Mouse (Mus musculus): Measurements from ENCODE around the gene Gadd45b. TPM values are rescaled to one million over a fixed set of nuclear protein-coding genes. Genes with fewer than 3 reads are reported as not detected.

Gene Gadd45b
- polyA plus RNA-seq, 1 experiment from 2014 or later, result 21.2 TPM

GRCm38 (mm10) chr10:80897861-80898510 lies 31.9 kb upstream of the Gadd45b start:
- DNase-seq (ENCODE audit: low spot score), result no peak
- H3K27ac ChIP-seq (ENCODE audit: low read depth), result no peak overlapping the region
- no peaks in the 10 kb centered on the region for H3K27me3 ChIP-seq (replicated peaks; ENCODE audit: control insufficient read depth, insufficient read depth, low read length)
- 31% methylated on average over 41 of the region's 41 CpGs for WGBS
- peaks cover 24% of the 10 kb centered on the region for H3K36me3 ChIP-seq (ENCODE audit: control insufficient read depth, insufficient read depth, low read length)
- H3K4me3 ChIP-seq (ENCODE audit: low read depth, low read length), result no peak overlapping the region
- H3K9me3 ChIP-seq (ENCODE audit: control insufficient read depth, low read length), result no peaks in the 10 kb centered on the region
- no peak overlapping the region for H3K9ac ChIP-seq (ENCODE audit: low read length)
- H3K4me1 ChIP-seq (replicated peaks; ENCODE audit: control insufficient read depth, insufficient read depth, low read length), result peaks cover 12% of the 10 kb centered on the region
- H3K4me2 ChIP-seq (ENCODE audit: low read length), result peak overlapping the region; percentile 23; the same call in 1 of the 2 replicates
- no peak for ATAC-seq (replicated peaks; ENCODE audit: low FRiP score, low TSS enrichment, low read depth)

DNA sequence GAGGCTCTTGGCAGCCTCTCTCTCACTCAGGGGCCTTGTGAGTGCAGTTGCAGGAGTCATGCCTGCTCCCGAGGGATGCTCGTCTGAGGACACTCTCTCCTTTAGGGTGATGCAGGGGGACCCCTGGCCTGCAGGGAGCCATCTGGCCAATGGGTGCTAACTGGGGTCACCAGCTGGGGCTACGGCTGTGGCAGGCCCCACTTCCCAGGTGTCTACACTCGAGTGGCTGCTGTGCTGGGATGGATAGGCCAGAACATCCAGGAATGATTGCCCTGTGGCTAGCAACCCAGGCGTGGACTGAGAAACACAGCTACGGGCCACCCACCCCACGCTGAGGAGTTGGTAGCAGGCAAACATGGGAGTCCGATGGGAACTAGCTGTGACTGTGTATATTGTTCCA lies 30.8 kb upstream of the Gadd45b start:
- H3K9ac ChIP-seq (ENCODE audit: low read length), result no peak overlapping the region
- no peak for ATAC-seq (replicated peaks; ENCODE audit: low FRiP score, low TSS enrichment, low read depth)

DNA sequence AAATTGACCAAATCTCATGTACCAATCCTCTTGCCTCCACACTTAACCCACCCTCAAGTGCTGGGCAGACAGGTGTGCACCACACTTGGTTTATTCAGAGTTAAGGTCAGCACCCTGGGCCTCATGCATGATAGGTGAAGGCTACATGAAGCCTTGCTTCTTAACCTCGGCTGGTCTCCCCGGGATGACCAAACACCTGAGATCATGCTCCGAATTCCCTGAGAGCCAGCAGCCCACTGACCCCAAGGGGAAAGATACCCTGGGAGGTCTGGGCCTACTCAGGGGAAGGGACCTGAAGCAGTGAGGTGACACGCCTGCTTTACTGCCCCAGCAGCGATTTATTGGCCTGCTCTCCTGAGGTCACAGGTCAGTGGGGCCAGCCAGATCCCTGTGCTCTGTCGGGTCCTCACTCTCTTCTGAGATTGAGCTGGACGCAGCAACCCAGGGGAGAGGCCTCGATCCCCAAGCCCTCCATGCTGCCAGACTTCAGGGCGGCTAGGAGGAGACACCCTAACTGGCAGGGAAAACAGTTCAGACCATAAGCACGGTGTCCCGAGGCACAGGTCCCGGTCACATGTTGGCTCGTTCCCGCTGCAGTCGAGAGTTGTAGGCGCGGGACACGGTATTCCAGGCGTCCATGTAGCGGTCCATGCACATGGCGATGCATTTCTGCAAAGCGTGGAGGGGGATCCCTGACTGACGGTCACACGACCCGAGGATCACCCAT lies 30.1 kb upstream of the Gadd45b start:
- Histone ChIP-seq H3K9me3 (ENCODE audit: control insufficient read depth, low read length) (no peaks in the 10 kb centered on the region), H3K27ac (ENCODE audit: low read depth) (no peak overlapping the region), H3K4me3 (ENCODE audit: low read depth, low read length) (peak overlapping the region; percentile 86), H3K4me1 (replicated peaks; ENCODE audit: control insufficient read depth, insufficient read depth, low read length) (peaks cover 12% of the 10 kb centered on the region), H3K4me2 (ENCODE audit: low read length) (peak overlapping the region; percentile 94), H3K36me3 (ENCODE audit: control insufficient read depth, insufficient read depth, low read length) (peaks cover 42% of the 10 kb centered on the region), H3K9ac (ENCODE audit: low read length) (peak overlapping the region; percentile 72), H3K27me3 (replicated peaks; ENCODE audit: control insufficient read depth, insufficient read depth, low read length) (no peaks in the 10 kb centered on the region)
- DNase-seq (ENCODE audit: low spot score), result no peak
- no peak for ATAC-seq (replicated peaks; ENCODE audit: low FRiP score, low TSS enrichment, low read depth)
- WGBS, result 10% methylated on average over 25 of the region's 25 CpGs

More for the DNA sequence above, 30.8 kb upstream of the Gadd45b start:
- DNase-seq (ENCODE audit: low spot score), result no peak
- H3K4me1 ChIP-seq (replicated peaks; ENCODE audit: control insufficient read depth, insufficient read depth, low read length), result peaks cover 12% of the 10 kb centered on the region
- WGBS, result 84% methylated on average over 8 of the region's 8 CpGs
- H3K4me3 ChIP-seq (ENCODE audit: low read depth, low read length), result no peak overlapping the region
- H3K4me2 ChIP-seq (ENCODE audit: low read length), result peak overlapping the region; percentile 94; the same call in 1 of the 2 replicates
- no peak overlapping the region for H3K27ac ChIP-seq (ENCODE audit: low read depth)
- no peaks in the 10 kb centered on the region for H3K27me3 ChIP-seq (replicated peaks; ENCODE audit: control insufficient read depth, insufficient read depth, low read length)
- no peaks in the 10 kb centered on the region for H3K9me3 ChIP-seq (ENCODE audit: control insufficient read depth, low read length)
- H3K36me3 ChIP-seq (ENCODE audit: control insufficient read depth, insufficient read depth, low read length), result peaks cover 35% of the 10 kb centered on the region

DNA sequence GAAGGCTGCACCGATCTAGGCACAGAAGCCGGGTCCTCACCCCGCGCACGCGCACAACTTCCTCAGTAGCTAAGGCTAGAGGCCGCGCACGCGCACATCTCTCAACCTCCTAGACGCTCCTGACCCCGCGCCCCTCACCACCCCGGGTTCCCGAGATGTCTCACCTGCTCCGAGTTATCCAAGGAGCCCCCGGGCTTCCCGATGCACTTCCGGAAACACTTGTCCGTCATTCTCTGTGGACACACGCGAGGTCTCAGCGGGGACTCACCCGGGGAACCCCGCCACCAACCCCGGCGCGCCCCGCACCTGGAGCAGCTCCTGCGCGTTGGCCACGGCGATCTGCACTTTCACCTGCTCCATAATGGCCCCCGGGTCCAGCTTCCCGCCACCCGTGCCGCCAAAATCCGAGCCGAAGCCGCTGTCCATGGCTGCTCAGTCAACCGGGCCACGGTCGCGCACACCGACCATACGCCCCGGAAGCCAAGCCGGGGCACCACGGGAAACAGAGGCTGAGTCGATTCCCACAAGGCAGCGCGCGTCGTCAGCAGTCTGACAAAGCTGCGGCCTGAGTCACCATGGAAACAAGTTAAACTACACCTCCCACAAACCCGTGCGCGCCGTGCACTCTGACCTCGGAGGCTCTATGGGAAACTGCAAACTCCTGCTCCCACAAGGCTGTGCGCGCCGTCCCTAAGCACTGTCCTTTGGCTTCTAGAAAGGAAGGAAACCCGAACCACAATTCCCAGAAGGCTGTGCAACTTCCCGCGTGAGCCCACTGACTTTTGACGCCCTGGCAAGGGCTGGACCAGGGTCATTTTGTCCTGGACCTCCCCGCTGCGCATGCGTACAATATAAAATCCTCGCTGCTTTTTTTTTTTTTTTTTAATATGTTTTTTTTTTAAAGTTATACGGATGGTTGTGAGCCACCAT lies 29.3 kb upstream of the Gadd45b start, which contains the start of gene Timm13:
TSS of gene Timm13 (minus strand) at position 652 of the 930 bp plus-strand sequence.
- under 1% methylated on average over 72 of the region's 72 CpGs for WGBS
- peak within 1 kb of the TSS; percentile 72 for H3K9ac ChIP-seq (ENCODE audit: low read length)
- H3K27ac ChIP-seq (ENCODE audit: low read depth), result 0 out of 2 replicates have a peak within 1 kb of the TSS, but pooled peaks have one; percentile 27
- peak within 1 kb of the TSS; percentile 94 for H3K4me2 ChIP-seq (ENCODE audit: low read length)
- peaks cover 50% of the 10 kb centered on the region for H3K36me3 ChIP-seq (ENCODE audit: control insufficient read depth, insufficient read depth, low read length)
- no peaks in the 10 kb centered on the region for H3K27me3 ChIP-seq (replicated peaks; ENCODE audit: control insufficient read depth, insufficient read depth, low read length)
- peak within 1 kb of the TSS; percentile 86 for H3K4me3 ChIP-seq (ENCODE audit: low read depth, low read length)
- no peaks in the 10 kb centered on the region for H3K9me3 ChIP-seq (ENCODE audit: control insufficient read depth, low read length)
- peak; percentile 98 for DNase-seq (ENCODE audit: low spot score)
- peak; percentile 92 for ATAC-seq (replicated peaks; ENCODE audit: low FRiP score, low TSS enrichment, low read depth)
- peaks cover 12% of the 10 kb centered on the region for H3K4me1 ChIP-seq (replicated peaks; ENCODE audit: control insufficient read depth, insufficient read depth, low read length)

- DNase-seq (ENCODE audit: low spot score) (no peak), ATAC-seq (replicated peaks; ENCODE audit: low FRiP score, low TSS enrichment, low read depth) (no peak)
- Histone ChIP-seq H3K4me3 (ENCODE audit: low read depth, low read length) (0 out of 2 replicates have a peak overlapping the region, but pooled peaks have one; percentile 15), H3K27me3 (replicated peaks; ENCODE audit: control insufficient read depth, insufficient read depth, low read length) (no peaks in the 10 kb centered on the region), H3K4me2 (ENCODE audit: low read length) (peak overlapping the region; percentile 43), H3K36me3 (ENCODE audit: control insufficient read depth, insufficient read depth, low read length) (peaks cover 61% of the 10 kb centered on the region), H3K4me1 (replicated peaks; ENCODE audit: control insufficient read depth, insufficient read depth, low read length) (peaks cover 12% of the 10 kb centered on the region), H3K27ac (ENCODE audit: low read depth) (no peak overlapping the region), H3K9me3 (ENCODE audit: control insufficient read depth, low read length) (no peaks in the 10 kb centered on the region), H3K9ac (ENCODE audit: low read length) (peak overlapping the region; percentile 20; the same call in 1 of the 2 replicates)
- WGBS, result 86% methylated on average over 19 of the region's 19 CpGs
Observed at GRCm38 (mm10) chr10:80901409-80902272, 28.2 kb upstream of the Gadd45b start.

DNA sequence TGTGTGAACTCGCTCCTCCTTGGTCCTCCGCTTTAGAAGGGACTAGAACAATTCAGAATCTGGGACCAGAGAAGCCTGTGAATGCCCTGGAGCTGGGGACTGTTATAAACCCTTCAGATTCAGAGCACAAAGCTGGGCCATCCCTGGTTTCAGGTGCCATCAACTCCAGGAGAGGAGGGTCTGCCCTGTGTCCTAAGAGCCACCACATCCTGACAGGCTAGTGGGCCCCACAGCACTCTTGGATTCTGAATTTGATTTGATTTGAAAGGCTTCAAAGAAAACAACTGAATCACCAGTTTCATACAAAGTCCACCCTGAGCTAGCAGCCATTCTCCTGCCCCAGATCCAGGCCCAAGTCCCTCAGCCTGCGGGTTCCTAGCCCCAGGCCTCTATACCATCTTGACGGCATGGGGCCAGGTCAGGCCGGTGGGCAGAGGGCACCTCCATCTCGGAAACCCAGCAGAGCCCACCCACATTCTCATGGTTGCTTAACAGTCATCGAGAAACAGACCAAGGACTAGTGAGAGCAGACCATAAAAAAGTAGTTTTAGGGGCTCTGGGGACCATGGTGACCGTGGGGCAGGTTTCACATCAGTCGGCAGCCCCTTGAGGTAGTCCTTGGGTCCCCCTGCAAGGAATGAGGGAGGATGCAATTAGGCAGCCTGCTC lies 27.5 kb upstream of the Gadd45b start:
- H3K4me2 ChIP-seq (ENCODE audit: low read length), result no peak overlapping the region
- no peaks in the 10 kb centered on the region for H3K27me3 ChIP-seq (replicated peaks; ENCODE audit: control insufficient read depth, insufficient read depth, low read length)
- DNase-seq (ENCODE audit: low spot score) (no peak), ATAC-seq (replicated peaks; ENCODE audit: low FRiP score, low TSS enrichment, low read depth) (no peak)
- H3K4me1 ChIP-seq (replicated peaks; ENCODE audit: control insufficient read depth, insufficient read depth, low read length), result peaks cover 12% of the 10 kb centered on the region
- no peaks in the 10 kb centered on the region for H3K9me3 ChIP-seq (ENCODE audit: control insufficient read depth, low read length)
- 93% methylated on average over 9 of the region's 9 CpGs for WGBS
- H3K36me3 ChIP-seq (ENCODE audit: control insufficient read depth, insufficient read depth, low read length), result peaks cover 65% of the 10 kb centered on the region
- no peak overlapping the region for H3K27ac ChIP-seq (ENCODE audit: low read depth)
- H3K9ac ChIP-seq (ENCODE audit: low read length), result no peak overlapping the region
- no peak overlapping the region for H3K4me3 ChIP-seq (ENCODE audit: low read depth, low read length)

DNA sequence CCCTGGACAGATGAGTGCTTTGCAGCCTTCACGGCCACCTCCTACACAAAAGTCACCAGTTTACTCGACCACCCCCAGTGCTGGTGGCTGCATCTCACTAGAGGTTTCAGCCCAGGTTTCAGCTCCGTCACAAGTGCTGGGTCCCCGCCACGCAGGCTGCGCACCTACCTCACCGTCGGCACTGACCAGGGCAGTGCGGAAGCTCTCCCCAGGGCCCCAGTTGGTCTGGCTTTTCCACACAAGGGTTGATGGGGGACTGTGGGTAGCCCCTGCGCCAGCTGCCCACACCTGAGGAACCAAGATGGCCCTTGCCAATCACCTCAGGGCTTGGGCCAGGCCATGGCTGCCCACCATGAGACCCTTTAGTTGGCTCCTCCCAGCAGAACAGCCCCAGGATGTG lies 26.6 kb upstream of the Gadd45b start:
- H3K27ac ChIP-seq (ENCODE audit: low read depth), result no peak overlapping the region
- no peak overlapping the region for H3K4me3 ChIP-seq (ENCODE audit: low read depth, low read length)
- WGBS, result 92% methylated on average over 10 of the region's 10 CpGs
- no peaks in the 10 kb centered on the region for H3K9me3 ChIP-seq (ENCODE audit: control insufficient read depth, low read length)
- DNase-seq (ENCODE audit: low spot score), result no peak
- H3K4me1 ChIP-seq (replicated peaks; ENCODE audit: control insufficient read depth, insufficient read depth, low read length), result peaks cover 9% of the 10 kb centered on the region
- ATAC-seq (replicated peaks; ENCODE audit: low FRiP score, low TSS enrichment, low read depth), result no peak
- H3K27me3 ChIP-seq (replicated peaks; ENCODE audit: control insufficient read depth, insufficient read depth, low read length), result no peaks in the 10 kb centered on the region
- H3K4me2 ChIP-seq (ENCODE audit: low read length), result no peak overlapping the region
- no peak overlapping the region for H3K9ac ChIP-seq (ENCODE audit: low read length)
- H3K36me3 ChIP-seq (ENCODE audit: control insufficient read depth, insufficient read depth, low read length), result peaks cover 74% of the 10 kb centered on the region
